Mouse (Mus musculus) CH12.LX (cell line): ENCODE data around the gene Gper1. TPM values are rescaled to one million over a fixed set of nuclear protein-coding genes. Genes with fewer than 3 reads are reported as not detected.

Experiments
- DNase-seq: peaks from one replicate; pipeline ENCODE4 v3.0.0-alpha.2; 2013; ENCODE audit errors: extremely low read depth
- H3K27ac ChIP-seq: 2 replicates; pipeline ENCODE4 v1.5.1; 2012; ENCODE audit warnings: low read depth, mild to moderate bottlenecking, control low read depth, moderate library complexity; ENCODE audit not compliant: insufficient read depth
- H3K27me3 ChIP-seq: replicated peaks from 2 replicates; pipeline ENCODE3; 2012; ENCODE audit warnings: inconsistent platforms
- H3K36me3 ChIP-seq, 2 experiments: replicated peaks in 1 of 2; 2 replicates each; pipeline versions ENCODE3 to v1.6.1; 2012; ENCODE audit warnings: inconsistent platforms in 1 of 2, low read length in 1 of 2, mild to moderate bottlenecking in 1 of 2, mixed read lengths in 1 of 2, moderate library complexity in 1 of 2; ENCODE audit not compliant: control insufficient read depth in 1 of 2, insufficient read depth in 1 of 2
- H3K4me1 ChIP-seq, 2 experiments: 2 replicates each; pipeline ENCODE4 v1.6.1; 2012; ENCODE audit warnings: inconsistent platforms in 1 of 2, moderate library complexity in 1 of 2; ENCODE audit not compliant: insufficient read depth in 2 of 2, control insufficient read depth in 1 of 2
- H3K4me2 ChIP-seq: 2 replicates; pipeline ENCODE4 v1.6.1; 2012; ENCODE audit warnings: low read depth, mild to moderate bottlenecking, control low read depth; ENCODE audit not compliant: poor library complexity, insufficient read depth, severe bottlenecking
- H3K4me3 ChIP-seq, 3 experiments: fragments of 150-350 bp in 1 of 3; sonication (generic) in 1 of 3; replicated peaks in 1 of 3; 2 replicates each; pipeline versions ENCODE3 to v1.5.1; 2011 to 2012; ENCODE audit warnings: low read depth in 2 of 3, low read length in 2 of 3, mild to moderate bottlenecking in 2 of 3, moderate library complexity in 2 of 3, control low read depth in 1 of 3, improper control_type of control experiment in 1 of 3, inconsistent platforms in 1 of 3, mixed read lengths in 1 of 3; ENCODE audit not compliant: poor library complexity in 1 of 3
- H3K79me2 ChIP-seq: replicated peaks from 2 replicates; pipeline ENCODE4 v1.6.1; 2012; ENCODE audit warnings: mild to moderate bottlenecking, moderate library complexity; ENCODE audit not compliant: control insufficient read depth, poor library complexity, insufficient read depth, severe bottlenecking; ENCODE audit errors: extremely low read depth
- H3K9ac ChIP-seq: 2 replicates; pipeline ENCODE4 v1.6.1; 2012; ENCODE audit warnings: low read depth, mild to moderate bottlenecking, control low read depth, moderate library complexity; ENCODE audit not compliant: insufficient read depth
- H3K9me3 ChIP-seq: replicated peaks from 2 replicates; pipeline ENCODE3; 2012; ENCODE audit warnings: low read length, inconsistent platforms, mixed read lengths
- CHD1 ChIP-seq: IDR thresholded peaks from 2 replicates; pipeline ENCODE4 v1.6.1; 2012; ENCODE audit warnings: low read depth, low read length, improper control_type of control experiment, inconsistent platforms
- E2F4 ChIP-seq: IDR thresholded peaks from 2 replicates; pipeline ENCODE4 v1.6.1; 2011; ENCODE audit warnings: low read depth, low read length, improper control_type of control experiment; ENCODE audit not compliant: insufficient replicate concordance
- ETS1 ChIP-seq: conservative IDR thresholded peaks from 2 replicates; pipeline ENCODE4 v1.6.1; 2012; ENCODE audit warnings: low read depth, mild to moderate bottlenecking, inconsistent platforms, low read length, improper control_type of control experiment, moderate library complexity
- HCFC1 ChIP-seq: IDR thresholded peaks from 2 replicates; pipeline ENCODE4 v1.6.1; 2012; ENCODE audit warnings: low read depth, mild to moderate bottlenecking, inconsistent platforms, low read length, improper control_type of control experiment
- JUN ChIP-seq: IDR thresholded peaks from 2 replicates; pipeline ENCODE4 v1.6.1; 2011; ENCODE audit warnings: low read depth, mild to moderate bottlenecking, low read length, improper control_type of control experiment, moderate library complexity; ENCODE audit not compliant: insufficient read depth
- JUND ChIP-seq: conservative IDR thresholded peaks from 2 replicates; pipeline ENCODE4 v1.6.1; 2011; ENCODE audit warnings: low read depth, low read length, improper control_type of control experiment
- KAT2A ChIP-seq: IDR thresholded peaks from 2 replicates; pipeline ENCODE4 v1.6.1; 2012; ENCODE audit warnings: low read length, improper control_type of control experiment, inconsistent platforms; ENCODE audit not compliant: insufficient replicate concordance
- MEF2A ChIP-seq: IDR thresholded peaks from 2 replicates; pipeline ENCODE4 v1.6.1; 2014; ENCODE audit warnings: low read depth, mild to moderate bottlenecking, inconsistent platforms, low read length, improper control_type of control experiment, borderline replicate concordance
- MXI1 ChIP-seq: IDR thresholded peaks from 2 replicates; pipeline ENCODE4 v1.6.1; 2011; ENCODE audit warnings: mild to moderate bottlenecking, low read depth, low read length, improper control_type of control experiment
- NELFE ChIP-seq: IDR thresholded peaks from 2 replicates; pipeline ENCODE4 v1.6.1; 2011; ENCODE audit warnings: low read depth, low read length, improper control_type of control experiment
- NRF1 ChIP-seq: IDR thresholded peaks from 2 replicates; pipeline ENCODE4 v1.6.1; 2014; ENCODE audit warnings: low read depth, mild to moderate bottlenecking, inconsistent platforms, low read length, improper control_type of control experiment, moderate library complexity
- POLR2AphosphoS2 ChIP-seq: IDR thresholded peaks from 2 replicates; pipeline ENCODE4 v1.6.1; 2011; ENCODE audit warnings: low read depth, low read length, improper control_type of control experiment
- RAD21 ChIP-seq: IDR thresholded peaks from 2 replicates; pipeline ENCODE4 v1.6.1; 2011; ENCODE audit warnings: low read depth, mild to moderate bottlenecking, low read length, improper control_type of control experiment, moderate library complexity
- SIN3A ChIP-seq: IDR thresholded peaks from 2 replicates; pipeline ENCODE4 v1.6.1; 2012; ENCODE audit warnings: low read length, improper control_type of control experiment, inconsistent platforms
- TBP ChIP-seq: conservative IDR thresholded peaks from 2 replicates; pipeline ENCODE4 v1.6.1; 2011; ENCODE audit warnings: low read depth, low read length, improper control_type of control experiment
- TCF12 ChIP-seq: IDR thresholded peaks from 2 replicates; pipeline ENCODE4 v1.6.1; 2014; ENCODE audit warnings: low read depth, mild to moderate bottlenecking, inconsistent platforms, low read length, improper control_type of control experiment
- UBTF ChIP-seq: IDR thresholded peaks from 2 replicates; pipeline ENCODE4 v1.6.1; 2012; ENCODE audit warnings: low read depth, mild to moderate bottlenecking, inconsistent platforms, low read length, improper control_type of control experiment, moderate library complexity
- ZKSCAN1 ChIP-seq: IDR thresholded peaks from 2 replicates; pipeline ENCODE4 v1.6.1; 2012; ENCODE audit warnings: low read depth, inconsistent platforms, low read length, improper control_type of control experiment, borderline replicate concordance
- ZMIZ1 ChIP-seq: IDR thresholded peaks from 2 replicates; pipeline ENCODE4 v1.6.1; 2012; ENCODE audit warnings: low read depth, mild to moderate bottlenecking, inconsistent platforms, low read length, improper control_type of control experiment
- ZNF384 ChIP-seq: IDR thresholded peaks from 2 replicates; pipeline ENCODE4 v1.6.1; 2012; ENCODE audit warnings: low read depth, low read length, improper control_type of control experiment, inconsistent platforms
- dilution Hi-C: fragments of 300-500 bp; cut with MboI; formaldehyde crosslinking; loops from 2 replicates; pipeline ENCODE4 v1.14.3; 2020; ENCODE audit warnings: low sequenced_read_pairs; ENCODE audit not compliant: extremely low pct_unique_long_range_greater_than_20kb, extremely low pct_ligation_motif_present
- in situ Hi-C: fragments of 300-500 bp; cut with MboI; formaldehyde crosslinking; loops from 3 replicates; pipeline ENCODE4 v1.14.3; 2019; ENCODE audit warnings: low sequenced_read_pairs, low pct_ligation_motif_present, low pct_unique_long_range_greater_than_20kb, mixed read lengths
- polyA plus RNA-seq: library from polyadenylated mRNA; unstranded; fragments of >175 nt; gene quantifications from 2 replicates; pipeline ENCODE4 v1.2.1, GENCODE M21; 2012; ENCODE audit warnings: low read depth; ENCODE audit not compliant: insufficient read length
- total RNA-seq, 2 experiments: library from RNA; depleted of rRNA; stranded (reverse); fragments of 300-350 nt in 1 of 2; fragments of >200 nt in 1 of 2; gene quantifications; 2 replicates each; pipeline ENCODE4 v1.2.3; 2012 to 2014

Gper1 gene
- total and polyA plus RNA-seq, 3 experiments: 0.13 TPM; not detected in 2

GRCm38 (mm10) chr5:139405478-139405877 is 17.5 kb upstream of the Gper1 start:
- Histone ChIP-seq H3K36me3 (peaks cover 0 to 58% of the 10 kb centered on the region in 2 experiments), H3K4me2 (no peak overlapping the region), H3K4me3 (no peak overlapping the region), H3K9me3 (no peaks in the 10 kb centered on the region), H3K9ac (no peak overlapping the region), H3K27me3 (no peaks in the 10 kb centered on the region), H3K4me1 (peaks cover 14 to 73% of the 10 kb centered on the region in 2 experiments), H3K79me2 (no peaks in the 10 kb centered on the region), H3K27ac (no peak overlapping the region)
- no peak for DNase-seq
- dilution Hi-C loops (no loop called here), in situ Hi-C loops (no loop called here)
- TF ChIP-seq JUND (no peak), JUN (no peak), TBP (no peak), MXI1 (no peak), ZKSCAN1 (no peak), E2F4 (no peak), ETS1 (no peak)

- dilution Hi-C loops: no loop called here
- no peak for TF ChIP-seq ZKSCAN1
- no peak for TF ChIP-seq UBTF
- TF ChIP-seq RAD21: no peak
- no peak for TF ChIP-seq ETS1
- TF ChIP-seq KAT2A: no peak
- TF ChIP-seq MEF2A: no peak
- TF ChIP-seq NELFE: no peak
- no peak for TF ChIP-seq CHD1
- no peak for TF ChIP-seq JUND
- TF ChIP-seq HCFC1: no peak
- TF ChIP-seq TBP: no peak
- TF ChIP-seq POLR2AphosphoS2: no peak
- TF ChIP-seq NRF1: no peak
- no peak for TF ChIP-seq ZNF384
- TF ChIP-seq SIN3A: no peak
- no peak for TF ChIP-seq ZMIZ1
- no peak for TF ChIP-seq TCF12
- H3K4me1 ChIP-seq: peaks cover 14 to 73% of the 10 kb centered on the region in 2 experiments
- no peak overlapping the region for H3K4me3 ChIP-seq
- DNase-seq: no peak
- no peak overlapping the region for H3K9ac ChIP-seq
- H3K27me3 ChIP-seq: no peaks in the 10 kb centered on the region
- peaks cover 0 to 58% of the 10 kb centered on the region in 2 experiments for H3K36me3 ChIP-seq
- no peaks in the 10 kb centered on the region for H3K79me2 ChIP-seq
- in situ Hi-C loops: no loop called here
- no peak overlapping the region for H3K4me2 ChIP-seq
- H3K27ac ChIP-seq: no peak overlapping the region
- no peaks in the 10 kb centered on the region for H3K9me3 ChIP-seq
These were observed 17.0 kb upstream of the Gper1 start for GRCm38 (mm10) chr5:139405953-139406352.
